Mouse (Mus musculus): ENCODE measurements around the gene Dand5. TPM values are rescaled to one million over a fixed set of nuclear protein-coding genes. Genes with fewer than 3 reads are reported as not detected.

Dand5 gene
- polyA plus RNA-seq, 1 experiment from 2014 or later = 15.1 TPM

DNA sequence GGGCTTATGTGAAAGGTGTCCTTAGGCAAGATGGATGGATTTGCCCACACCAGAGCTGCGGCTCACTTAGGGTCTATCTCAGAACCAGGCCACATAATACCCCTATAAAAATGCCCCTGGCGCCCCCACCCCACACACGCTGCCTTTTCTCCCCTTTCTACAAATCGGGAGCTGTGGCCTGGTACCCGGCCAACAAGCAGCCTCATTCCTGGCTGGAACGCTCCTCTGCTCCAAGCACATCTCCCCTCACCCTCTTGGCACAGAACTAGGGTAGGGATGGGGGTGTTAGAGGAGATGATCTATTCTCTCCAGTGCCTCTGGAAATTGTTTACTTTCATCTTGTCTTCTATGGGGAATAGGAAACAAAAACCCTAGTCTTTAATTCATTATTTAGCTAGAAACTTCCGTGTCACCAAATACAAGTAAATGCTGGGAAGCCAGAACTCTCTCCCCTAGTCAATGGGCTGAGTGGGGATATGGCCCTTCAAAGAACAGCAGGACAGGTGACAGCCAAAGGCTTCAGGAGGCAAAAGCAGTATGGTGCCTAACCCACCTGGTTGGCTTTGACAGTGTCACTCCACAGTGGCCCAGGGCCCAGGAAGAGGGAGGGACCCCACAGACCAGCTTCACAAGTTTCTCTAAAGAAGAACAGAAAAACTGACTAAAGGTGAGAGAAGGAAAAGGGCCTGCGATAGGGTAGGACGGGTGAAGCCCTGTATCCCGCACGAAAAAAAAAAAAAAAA is 43.8 kb downstream of the Dand5 start:
- H3K4me2 ChIP-seq = peak overlapping the region; percentile 34
- H3K9ac ChIP-seq = no peak overlapping the region
- H3K27ac ChIP-seq (replicated peaks) = peak overlapping the region; percentile 77
- peaks cover 50% of the 10 kb centered on the region for H3K4me1 ChIP-seq (replicated peaks)
- 14% methylated on average over 11 of the region's 11 CpGs for WGBS
- H3K27me3 ChIP-seq = peaks cover 71% of the 10 kb centered on the region
- H3K36me3 ChIP-seq = no peaks in the 10 kb centered on the region
- no peak for ATAC-seq (ENCODE audit: low FRiP score, low read depth)
- no peaks in the 10 kb centered on the region for H3K9me3 ChIP-seq
- H3K4me3 ChIP-seq = no peak overlapping the region

DNA sequence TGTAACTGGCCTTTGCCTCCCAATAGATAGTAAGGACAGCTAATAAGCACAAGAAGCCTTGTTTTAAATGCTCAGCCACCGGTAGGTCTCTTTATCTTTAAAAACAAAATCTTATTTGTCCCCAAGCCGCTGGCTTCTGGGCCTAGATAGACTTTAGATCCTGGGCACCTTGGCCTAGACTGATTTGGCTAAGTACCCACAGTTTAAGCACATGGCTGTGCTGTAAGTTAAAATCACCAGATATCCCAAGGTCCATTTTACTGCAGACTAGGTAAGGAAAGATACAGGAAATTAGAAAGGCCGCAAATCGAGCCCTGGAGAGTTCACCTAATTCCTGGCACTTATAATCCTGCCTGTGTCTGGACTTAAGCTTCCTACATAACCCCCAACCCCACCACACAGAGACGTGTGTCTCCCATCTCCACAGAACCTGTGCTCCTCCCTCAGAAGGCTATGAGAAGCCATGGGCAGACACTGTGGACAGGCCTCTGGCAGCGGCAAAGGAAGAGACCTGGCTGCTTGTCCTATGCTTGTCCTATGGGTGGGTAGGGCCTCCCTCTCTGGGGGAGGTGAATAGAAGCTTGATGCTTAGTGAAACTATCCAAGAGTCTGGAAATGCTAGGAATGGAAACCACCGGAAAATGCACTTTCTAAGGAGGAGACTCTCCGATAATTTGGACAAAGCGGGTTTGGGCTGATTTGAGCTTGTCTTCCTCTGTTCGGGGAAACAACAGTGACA is 44.6 kb downstream of the Dand5 start:
- WGBS = 28% methylated on average over 10 of the region's 10 CpGs
- no peak overlapping the region for H3K4me3 ChIP-seq
- ATAC-seq (ENCODE audit: low FRiP score, low read depth) = no peak
- H3K36me3 ChIP-seq = no peaks in the 10 kb centered on the region
- H3K27ac ChIP-seq (replicated peaks) = peak overlapping the region; percentile 77
- H3K4me1 ChIP-seq (replicated peaks) = peaks cover 48% of the 10 kb centered on the region
- H3K27me3 ChIP-seq = peaks cover 67% of the 10 kb centered on the region
- no peak overlapping the region for H3K9ac ChIP-seq
- no peaks in the 10 kb centered on the region for H3K9me3 ChIP-seq
- H3K4me2 ChIP-seq = peak overlapping the region; percentile 34

DNA sequence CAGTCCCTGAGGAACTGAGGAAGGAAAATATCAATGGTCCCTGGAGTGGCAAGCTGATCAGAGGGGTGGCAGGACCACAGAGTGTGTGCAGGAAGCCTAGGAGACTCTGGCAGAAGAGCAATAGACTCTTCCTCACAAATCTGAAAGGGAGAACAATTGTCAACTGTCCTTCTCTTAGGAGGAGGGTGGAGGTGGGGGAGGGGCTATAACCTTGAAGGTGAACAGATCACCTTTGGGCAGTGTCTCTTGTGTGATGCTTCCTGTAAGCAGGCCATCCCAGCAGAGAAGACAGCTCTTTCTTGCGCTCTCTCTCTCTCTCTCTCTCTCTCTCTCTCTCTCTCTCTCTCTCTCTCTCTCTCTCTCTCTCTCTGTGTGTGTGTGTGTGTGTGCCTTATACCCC is 46.1 kb downstream of the Dand5 start:
- Histone ChIP-seq H3K9me3 (no peaks in the 10 kb centered on the region), H3K27ac (replicated peaks) (peak overlapping the region; percentile 83), H3K4me2 (no peak overlapping the region), H3K27me3 (peaks cover 56% of the 10 kb centered on the region), H3K9ac (no peak overlapping the region), H3K4me3 (no peak overlapping the region), H3K4me1 (replicated peaks) (peaks cover 59% of the 10 kb centered on the region), H3K36me3 (no peaks in the 10 kb centered on the region)
- ATAC-seq (ENCODE audit: low FRiP score, low read depth) = no peak
- 33% methylated on average over 1 of the region's 1 CpGs for WGBS

DNA sequence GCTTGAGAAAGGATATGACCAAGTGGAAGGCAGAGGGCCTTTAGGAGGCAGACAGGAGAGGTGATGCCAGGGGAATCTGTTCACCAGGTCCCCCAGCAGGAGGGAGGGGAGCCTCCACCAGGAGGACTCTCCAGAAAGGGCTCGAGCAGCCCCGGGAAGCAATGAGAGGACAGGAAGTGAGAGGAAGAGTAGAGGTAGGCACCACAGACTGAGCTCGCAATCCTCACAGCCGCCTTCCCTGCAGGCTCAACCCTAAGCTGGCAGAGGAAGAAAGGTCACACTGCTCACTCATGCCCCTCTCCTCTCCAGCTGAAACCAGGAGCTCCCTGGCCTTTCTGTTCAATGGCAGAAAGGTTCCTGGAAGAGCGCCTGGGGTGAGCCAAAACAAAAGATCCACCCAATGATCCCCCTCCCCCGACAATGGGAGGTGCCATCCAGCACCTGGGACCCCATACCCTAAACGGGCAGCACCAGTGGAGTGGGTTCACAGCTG is 47.0 kb downstream of the Dand5 start:
- Histone ChIP-seq H3K4me2 (peak overlapping the region; percentile 48), H3K27ac (replicated peaks) (peak overlapping the region; percentile 83), H3K9me3 (no peaks in the 10 kb centered on the region), H3K4me3 (no peak overlapping the region), H3K9ac (peak overlapping the region; percentile 15), H3K36me3 (no peaks in the 10 kb centered on the region), H3K27me3 (peaks cover 56% of the 10 kb centered on the region), H3K4me1 (replicated peaks) (peaks cover 63% of the 10 kb centered on the region)
- no peak for ATAC-seq (ENCODE audit: low FRiP score, low read depth)
- WGBS = 6% methylated on average over 7 of the region's 7 CpGs

DNA sequence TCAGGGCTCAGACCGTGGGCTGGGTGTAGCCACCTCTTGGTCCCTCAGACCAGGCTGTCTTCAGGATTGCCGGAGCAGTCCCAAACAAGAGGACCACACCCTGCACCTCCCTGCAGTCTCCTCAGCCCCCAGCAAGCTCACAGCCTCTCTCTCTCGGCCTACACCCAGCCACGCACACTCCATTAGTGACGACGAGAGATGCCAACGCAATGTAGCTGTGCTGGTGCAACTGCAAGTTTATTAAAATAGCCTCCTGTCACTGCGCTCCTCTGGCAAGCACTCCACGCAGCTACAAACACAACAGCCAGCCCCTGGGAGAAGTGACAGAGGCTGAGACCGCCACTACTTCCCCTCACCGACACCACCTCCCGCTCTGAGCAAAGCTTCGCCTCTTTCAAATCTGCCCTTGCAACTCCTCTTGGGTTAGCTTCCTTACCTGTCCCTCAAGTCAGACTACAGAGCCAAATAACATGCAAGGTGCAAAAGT is 47.5 kb downstream of the Dand5 start:
- Histone ChIP-seq H3K9me3 (no peaks in the 10 kb centered on the region), H3K36me3 (no peaks in the 10 kb centered on the region), H3K4me2 (peak overlapping the region; percentile 48), H3K9ac (peak overlapping the region; percentile 15; the same call in 1 of the 2 replicates), H3K27ac (replicated peaks) (peak overlapping the region; percentile 83), H3K4me3 (no peak overlapping the region), H3K4me1 (replicated peaks) (peaks cover 64% of the 10 kb centered on the region), H3K27me3 (peaks cover 57% of the 10 kb centered on the region)
- peak; percentile 8; the same call in 1 of the 2 replicates for ATAC-seq (ENCODE audit: low FRiP score, low read depth)
- 7% methylated on average over 13 of the region's 13 CpGs for WGBS

DNA sequence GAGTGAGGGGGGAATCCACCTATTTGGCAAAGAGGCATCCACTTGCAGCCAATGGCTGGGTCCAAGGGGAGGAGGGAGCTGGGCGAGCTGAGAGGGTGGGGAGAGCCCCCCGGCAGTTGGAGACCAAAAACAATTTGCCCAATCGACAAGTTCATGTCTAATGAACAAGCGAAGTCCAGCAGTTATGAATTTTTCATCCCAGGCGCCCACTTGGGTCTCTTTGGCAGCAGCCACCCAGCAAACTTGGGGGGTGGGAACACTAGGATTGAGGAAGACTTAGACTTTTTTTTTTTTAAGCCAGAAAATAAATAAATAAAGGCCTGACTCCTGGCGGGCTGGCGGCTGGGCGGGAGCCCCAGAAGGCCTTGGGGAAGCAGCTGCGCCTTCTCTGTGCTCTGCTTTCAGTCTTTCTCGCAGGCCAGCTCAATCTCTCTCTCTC is 48.1 kb downstream of the Dand5 start:
- ATAC-seq (ENCODE audit: low FRiP score, low read depth) = peak; percentile 75
- Histone ChIP-seq H3K27me3 (peaks cover 62% of the 10 kb centered on the region), H3K36me3 (no peaks in the 10 kb centered on the region), H3K4me2 (peak overlapping the region; percentile 48), H3K27ac (replicated peaks) (peak overlapping the region; percentile 83), H3K4me3 (peak overlapping the region; percentile 12; the same call in 1 of the 2 replicates), H3K9ac (no peak overlapping the region), H3K4me1 (replicated peaks) (peaks cover 62% of the 10 kb centered on the region), H3K9me3 (no peaks in the 10 kb centered on the region)
- WGBS = 3% methylated on average over 10 of the region's 10 CpGs

DNA sequence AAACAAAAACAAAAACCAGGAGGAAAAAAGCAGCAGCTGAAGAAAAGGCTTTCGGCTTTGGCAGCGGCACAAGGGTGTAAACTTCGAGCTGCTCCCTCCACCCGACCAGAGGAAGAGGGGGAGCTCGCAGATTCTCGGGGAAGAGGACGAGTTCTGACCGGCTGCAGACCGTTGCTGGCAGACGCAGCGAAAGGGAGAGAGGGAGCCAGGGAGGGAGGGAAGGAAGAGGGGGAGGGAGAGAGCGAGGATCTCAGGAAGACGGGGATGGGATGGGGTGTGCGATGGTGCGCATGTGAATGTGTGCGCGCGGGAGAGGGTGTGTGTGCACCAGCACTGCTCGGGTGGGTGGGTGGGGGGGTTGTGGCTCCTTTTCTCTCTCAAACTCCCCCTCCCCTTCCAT is 48.8 kb downstream of the Dand5 start:
- Histone ChIP-seq H3K27me3 (peaks cover 66% of the 10 kb centered on the region), H3K9me3 (no peaks in the 10 kb centered on the region), H3K27ac (replicated peaks) (peak overlapping the region; percentile 83), H3K4me1 (replicated peaks) (peaks cover 57% of the 10 kb centered on the region), H3K4me3 (peak overlapping the region; percentile 36), H3K36me3 (no peaks in the 10 kb centered on the region), H3K4me2 (peak overlapping the region; percentile 48), H3K9ac (peak overlapping the region; percentile 19; the same call in 1 of the 2 replicates)
- ATAC-seq (ENCODE audit: low FRiP score, low read depth) = peak; percentile 89
- WGBS = 0% methylated on average over 18 of the region's 19 CpGs

DNA sequence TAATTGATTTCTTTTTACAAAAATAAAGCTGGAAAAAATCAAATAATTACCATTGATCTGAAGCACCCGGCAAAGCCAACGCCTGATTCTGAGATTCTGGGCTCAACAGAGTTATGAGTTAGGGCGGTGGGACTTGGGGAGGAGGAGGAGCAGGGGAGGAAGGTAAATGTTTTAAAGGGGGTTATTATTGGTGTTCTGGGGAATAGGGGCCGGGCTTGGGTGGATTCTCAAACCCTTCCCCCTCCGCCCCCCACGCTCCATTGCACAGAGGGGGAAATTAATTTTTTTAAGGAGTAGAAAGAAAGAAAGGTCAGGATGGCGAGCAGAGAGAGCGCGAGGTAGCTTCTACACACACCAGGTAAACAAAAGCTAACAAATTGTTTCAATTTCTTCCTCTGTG is 49.3 kb downstream of the Dand5 start:
- no peak for ATAC-seq (ENCODE audit: low FRiP score, low read depth)
- peak overlapping the region; percentile 83 for H3K27ac ChIP-seq (replicated peaks)
- no peaks in the 10 kb centered on the region for H3K36me3 ChIP-seq
- H3K9ac ChIP-seq = peak overlapping the region; percentile 37; the same call in 1 of the 2 replicates
- H3K4me2 ChIP-seq = peak overlapping the region; percentile 48
- H3K4me3 ChIP-seq = peak overlapping the region; percentile 36
- WGBS = under 1% methylated on average over 9 of the region's 9 CpGs
- peaks cover 52% of the 10 kb centered on the region for H3K4me1 ChIP-seq (replicated peaks)
- no peaks in the 10 kb centered on the region for H3K9me3 ChIP-seq
- H3K27me3 ChIP-seq = peaks cover 65% of the 10 kb centered on the region

DNA sequence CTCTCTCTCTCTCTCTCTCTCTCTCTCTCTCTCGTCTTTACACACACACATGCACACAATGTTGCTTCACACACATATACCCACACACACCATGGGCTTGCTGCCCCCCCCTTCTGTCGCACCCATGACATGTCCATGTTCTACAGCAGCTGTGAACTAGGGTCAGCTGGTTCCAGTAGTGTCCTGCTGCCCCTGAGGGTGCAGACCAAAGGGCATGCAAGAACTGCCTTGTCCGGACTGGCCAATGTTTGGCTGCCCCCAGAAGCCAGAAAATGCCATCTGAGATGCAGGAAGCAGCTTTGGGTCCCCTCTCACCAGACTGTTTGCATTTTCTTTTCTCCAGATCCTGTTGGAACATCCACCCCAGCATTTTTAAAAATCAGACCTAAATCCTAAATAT is 50.0 kb downstream of the Dand5 start:
- peak overlapping the region; percentile 48 for H3K4me2 ChIP-seq
- peaks cover 49% of the 10 kb centered on the region for H3K4me1 ChIP-seq (replicated peaks)
- peaks cover 59% of the 10 kb centered on the region for H3K27me3 ChIP-seq
- H3K36me3 ChIP-seq = no peaks in the 10 kb centered on the region
- ATAC-seq (ENCODE audit: low FRiP score, low read depth) = no peak
- WGBS = 3% methylated on average over 2 of the region's 3 CpGs
- H3K4me3 ChIP-seq = peak overlapping the region; percentile 36
- H3K9me3 ChIP-seq = no peaks in the 10 kb centered on the region
- H3K27ac ChIP-seq (replicated peaks) = peak overlapping the region; percentile 83
- H3K9ac ChIP-seq = peak overlapping the region; percentile 37; the same call in 1 of the 2 replicates

DNA sequence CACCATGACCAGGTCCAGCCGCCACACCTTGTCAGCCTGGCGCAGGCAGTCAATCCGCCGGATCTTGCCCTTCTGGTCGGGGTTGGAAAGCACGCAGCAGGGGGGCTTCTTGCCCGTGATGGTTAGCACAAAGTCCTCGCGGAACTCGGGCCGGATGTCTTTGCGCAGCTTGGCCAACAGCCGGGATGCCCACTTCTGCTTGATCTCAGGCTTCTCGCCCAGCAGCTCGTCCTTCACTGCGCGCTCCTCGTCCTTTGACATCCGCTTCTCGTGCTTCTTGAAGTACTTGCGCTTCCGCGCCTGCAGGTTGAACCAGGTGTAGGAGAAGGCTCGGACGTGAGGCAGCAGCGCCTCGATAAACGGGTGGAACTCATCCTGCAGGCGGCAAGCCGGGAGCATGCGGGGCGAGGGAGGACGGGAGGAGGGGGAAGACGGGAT is 50.7 kb downstream of the Dand5 start:
- Histone ChIP-seq H3K4me3 (peak overlapping the region; percentile 36), H3K9me3 (no peaks in the 10 kb centered on the region), H3K4me1 (replicated peaks) (peaks cover 55% of the 10 kb centered on the region), H3K4me2 (peak overlapping the region; percentile 48), H3K36me3 (no peaks in the 10 kb centered on the region), H3K9ac (peak overlapping the region; percentile 45), H3K27me3 (peaks cover 58% of the 10 kb centered on the region), H3K27ac (replicated peaks) (peak overlapping the region; percentile 65)
- 5% methylated on average over 34 of the region's 34 CpGs for WGBS
- no peak for ATAC-seq (ENCODE audit: low FRiP score, low read depth)

DNA sequence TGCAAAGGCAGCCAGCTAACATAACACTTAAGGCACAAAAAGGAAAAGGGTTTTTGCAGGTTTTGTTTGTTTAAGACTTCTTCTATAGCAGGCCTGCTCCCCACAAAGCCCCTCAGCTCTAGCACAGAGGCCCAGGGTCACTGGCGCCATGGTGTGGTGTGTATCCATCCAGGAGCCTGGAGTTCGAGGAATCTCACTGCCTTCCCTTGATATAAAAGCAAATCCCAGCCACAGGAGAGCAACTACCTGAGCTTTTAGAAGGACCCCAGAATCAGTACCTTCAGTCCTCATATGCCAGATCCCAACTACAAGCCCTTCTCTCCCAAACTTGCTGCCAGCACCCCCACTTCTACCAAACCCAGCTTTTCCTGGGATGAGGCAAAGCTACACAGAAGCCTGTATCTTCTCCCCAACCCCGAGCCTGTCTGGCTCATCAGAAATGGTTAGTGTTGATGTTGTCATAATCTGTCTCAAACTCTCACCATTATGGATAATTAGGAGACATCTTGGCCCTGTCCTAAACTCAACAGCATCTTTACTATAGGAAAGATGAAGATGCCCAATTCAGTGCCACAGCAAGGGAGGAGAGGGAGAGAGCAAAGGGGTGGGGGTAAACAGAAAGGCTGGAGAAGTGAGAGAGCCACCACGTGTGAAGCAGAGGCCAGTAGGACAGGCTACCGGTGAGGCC is 51.5 kb downstream of the Dand5 start:
- WGBS = 26% methylated on average over 5 of the region's 5 CpGs
- Histone ChIP-seq H3K9me3 (no peaks in the 10 kb centered on the region), H3K4me2 (peak overlapping the region; percentile 48), H3K4me1 (replicated peaks) (peaks cover 59% of the 10 kb centered on the region), H3K36me3 (no peaks in the 10 kb centered on the region), H3K9ac (peak overlapping the region; percentile 45), H3K27ac (replicated peaks) (peak overlapping the region; percentile 65), H3K4me3 (peak overlapping the region; percentile 36), H3K27me3 (peaks cover 59% of the 10 kb centered on the region)
- no peak for ATAC-seq (ENCODE audit: low FRiP score, low read depth)
